Mouse (Mus musculus) liver, embryonic 16.5 days (tissue): ENCODE results near the gene Sppl3. TPM values are rescaled to one million over a fixed set of nuclear protein-coding genes. Genes with fewer than 3 reads are reported as not detected.
"Not testable (repeated sequence)": the region's sequence is repeated elsewhere in the genome, so short reads cannot be mapped to it uniquely, and the experiment has no call there.

Experiments used
- ATAC-seq: fragments of 200-750 bp; cut with Nextera tagmentation; 2 replicates; pipeline ENCODE4 v1.8.0; 2017; ENCODE audit warnings: low read depth, mild to moderate bottlenecking, moderate number of reproducible peaks, moderate library complexity
- H3K27ac ChIP-seq: fragments of 300-500 bp; sonication (generic); 2 replicates; pipeline ENCODE4 v1.5.1; 2014; ENCODE audit warnings: mild to moderate bottlenecking, low read length
- H3K27me3 ChIP-seq: fragments of 300-500 bp; sonication (generic); 2 replicates; pipeline ENCODE4 v1.6.1; 2014; ENCODE audit warnings: low read depth, low read length, mixed read lengths; ENCODE audit not compliant: control insufficient read depth, insufficient read depth
- H3K36me3 ChIP-seq: fragments of 300-500 bp; sonication (generic); 2 replicates; pipeline ENCODE4 v1.6.1; 2014; ENCODE audit warnings: mild to moderate bottlenecking; ENCODE audit not compliant: control insufficient read depth, insufficient read depth
- H3K4me1 ChIP-seq: fragments of 300-500 bp; sonication (generic); 2 replicates; pipeline ENCODE4 v1.6.1; 2014; ENCODE audit warnings: low read depth, low read length, mixed read lengths; ENCODE audit not compliant: control insufficient read depth
- H3K4me2 ChIP-seq: fragments of 300-500 bp; sonication (generic); 2 replicates; pipeline ENCODE4 v1.6.1; 2014; ENCODE audit warnings: low read depth, low read length, mixed read lengths
- H3K4me3 ChIP-seq: fragments of 300-500 bp; sonication (generic); 2 replicates; pipeline ENCODE4 v1.5.1; 2014; ENCODE audit warnings: low read depth, mild to moderate bottlenecking, low read length
- H3K9ac ChIP-seq: fragments of 300-500 bp; sonication (generic); 2 replicates; pipeline ENCODE4 v1.6.1; 2014; ENCODE audit warnings: low read depth, low read length
- H3K9me3 ChIP-seq: fragments of 300-500 bp; sonication (generic); replicated peaks from 2 replicates; pipeline ENCODE4 v1.6.1; 2016; ENCODE audit warnings: low read length; ENCODE audit not compliant: control insufficient read depth
- WGBS: fragments of 180-500 bp; shearing (Covaris S2); extraction: QIAGEN DNeasy Blood & Tissue Kit; methylation state at CpG from one replicate; pipeline ENCODE4 v1.1.7; 2014; ENCODE audit not compliant: insufficient replicate concordance; 5-methylcytosine and 5-hydroxymethylcytosine counted together
- polyA plus RNA-seq: library from polyadenylated mRNA; unstranded; fragments of >200 nt; fragmentation: Nextera tagmentation; extraction: Ambion mirVana; gene quantifications from 2 replicates; pipeline ENCODE4 v1.2.1, GENCODE M21; 2015

Sppl3 gene
- polyA plus RNA-seq, 1 experiment from 2014 or later: 3.2 TPM

DNA sequence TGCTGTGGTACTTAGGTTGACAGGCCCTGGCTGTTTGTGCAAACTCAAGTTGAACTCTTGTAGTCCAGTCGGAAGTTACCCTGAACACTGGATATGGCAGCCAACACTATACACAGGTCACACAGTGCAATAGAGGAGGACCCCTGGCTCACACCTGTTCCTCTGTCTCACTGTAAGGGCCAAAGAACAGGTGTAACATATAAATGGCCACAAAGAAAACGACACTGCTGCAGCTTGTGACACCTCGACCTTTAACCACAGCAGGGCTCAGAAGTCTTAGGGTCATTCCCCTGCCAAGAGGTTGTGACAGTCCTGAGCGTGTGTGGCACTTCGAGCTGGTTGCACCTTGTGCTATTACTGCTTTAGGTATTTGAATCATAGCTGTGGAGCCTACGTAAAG is 89.5 kb downstream of the Sppl3 start:
- Histone ChIP-seq H3K4me1 (no peaks in the 10 kb centered on the region), H3K9ac (no peak overlapping the region), H3K36me3 (peaks cover 35% of the 10 kb centered on the region), H3K4me3 (no peak overlapping the region), H3K27ac (no peak overlapping the region), H3K9me3 (no peaks in the 10 kb centered on the region), H3K27me3 (no peaks in the 10 kb centered on the region), H3K4me2 (no peak overlapping the region)
- 67% methylated on average over 6 of the region's 6 CpGs for WGBS
- ATAC-seq: peak; percentile 39

DNA sequence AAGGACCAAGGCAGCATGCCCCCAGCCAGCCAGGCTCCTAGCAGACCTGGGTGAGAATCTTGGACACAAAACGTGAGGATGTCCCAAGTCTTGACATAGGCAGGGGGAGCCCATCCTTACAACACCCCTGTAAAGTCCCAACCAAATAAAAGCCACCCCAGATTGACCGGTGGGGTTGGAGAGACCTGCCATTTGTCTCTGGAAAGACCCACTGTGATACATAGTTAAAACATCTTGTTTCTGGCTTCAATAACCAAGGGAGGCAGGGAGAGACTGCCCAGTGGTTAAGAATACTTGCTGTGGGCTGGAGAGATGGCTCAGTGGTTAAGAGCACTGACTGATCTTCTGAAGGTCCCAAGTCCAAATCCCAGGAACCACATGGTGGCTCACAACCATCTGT is 91.3 kb downstream of the Sppl3 start:
- no peaks in the 10 kb centered on the region for H3K27me3 ChIP-seq
- no peaks in the 10 kb centered on the region for H3K9me3 ChIP-seq
- H3K4me3 ChIP-seq: no peak overlapping the region
- H3K9ac ChIP-seq: no peak overlapping the region
- peaks cover 20% of the 10 kb centered on the region for H3K36me3 ChIP-seq
- no peak overlapping the region for H3K27ac ChIP-seq
- H3K4me2 ChIP-seq: no peak overlapping the region
- WGBS: 80% methylated on average over 2 of the region's 2 CpGs
- no peaks in the 10 kb centered on the region for H3K4me1 ChIP-seq
- ATAC-seq: no peak

DNA sequence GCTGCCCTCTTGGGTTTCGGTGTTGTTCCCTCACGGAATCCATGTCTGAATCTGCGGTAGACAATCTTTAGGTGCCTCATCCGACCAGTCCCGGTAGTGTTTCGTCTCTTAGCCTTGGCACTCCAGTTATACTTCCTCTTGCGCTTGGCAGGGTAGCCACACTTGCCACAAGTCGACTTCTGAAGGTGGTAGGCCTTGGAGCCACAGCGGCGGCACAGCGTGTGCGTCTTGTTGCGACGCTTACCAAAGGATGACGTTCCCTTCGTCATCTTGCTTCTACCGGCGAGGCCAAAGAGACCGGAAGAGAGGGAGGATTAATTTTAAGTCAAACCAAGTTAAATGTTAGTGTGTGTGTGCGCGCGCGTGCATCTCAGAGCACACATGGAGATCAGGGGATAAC is 92.3 kb downstream of the Sppl3 start:
- not testable (repeated sequence) for H3K9ac ChIP-seq, H3K27ac ChIP-seq, H3K36me3 ChIP-seq, H3K4me2 ChIP-seq, ATAC-seq, H3K4me3 ChIP-seq, H3K27me3 ChIP-seq, H3K9me3 ChIP-seq, H3K4me1 ChIP-seq
- WGBS: 87% methylated on average over 23 of the region's 23 CpGs

DNA sequence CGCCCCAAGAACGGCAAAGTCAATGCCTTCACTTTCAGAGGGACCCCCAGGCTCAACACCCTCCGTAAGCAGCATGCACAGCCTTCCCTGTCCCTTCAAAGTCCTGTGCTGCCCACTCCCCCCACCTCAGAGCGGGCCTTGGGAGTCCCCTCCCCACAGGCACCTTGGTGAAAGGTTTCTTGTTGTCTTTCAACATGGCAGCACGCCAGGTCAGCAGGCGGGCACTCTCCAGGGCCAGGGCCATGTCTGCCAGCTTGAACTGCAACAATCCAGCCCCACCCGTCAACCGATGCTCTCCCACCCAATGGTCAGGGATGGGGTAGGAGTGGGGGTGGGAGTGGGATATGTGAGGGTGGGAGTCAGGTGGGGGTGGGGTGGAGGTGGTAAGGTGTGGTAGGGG is 100.2 kb downstream of the Sppl3 start:
- Histone ChIP-seq H3K4me1 (no peaks in the 10 kb centered on the region), H3K9ac (no peak overlapping the region), H3K4me3 (no peak overlapping the region), H3K9me3 (no peaks in the 10 kb centered on the region), H3K27ac (no peak overlapping the region), H3K36me3 (no peaks in the 10 kb centered on the region; the same call in 1 of the 2 replicates), H3K27me3 (no peaks in the 10 kb centered on the region), H3K4me2 (no peak overlapping the region)
- ATAC-seq: no peak
- WGBS: 81% methylated on average over 8 of the region's 8 CpGs

DNA sequence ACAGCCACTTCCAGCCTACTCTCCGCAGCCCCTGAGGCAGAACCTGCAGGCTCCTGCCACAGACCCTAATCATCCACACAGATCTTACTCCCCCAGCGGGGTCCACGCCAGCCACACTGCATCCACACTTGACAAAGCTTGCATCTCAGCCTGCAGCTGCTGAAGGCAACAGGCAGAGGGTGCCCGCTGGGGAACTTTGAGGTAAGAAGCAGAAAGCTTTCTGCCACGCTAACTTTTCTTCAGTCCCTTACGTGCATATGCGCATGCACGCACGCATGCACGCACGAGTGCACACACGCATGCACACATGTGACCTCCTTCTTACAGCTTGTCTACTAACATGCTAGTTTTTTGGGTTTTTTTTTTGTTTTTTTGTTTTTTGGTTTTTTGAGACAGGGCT is 102.3 kb downstream of the Sppl3 start:
- ATAC-seq: no peak
- H3K9me3 ChIP-seq: no peaks in the 10 kb centered on the region
- no peak overlapping the region for H3K4me3 ChIP-seq
- H3K36me3 ChIP-seq: no peaks in the 10 kb centered on the region
- no peak overlapping the region for H3K9ac ChIP-seq
- peaks cover under 1% of the 10 kb centered on the region; the same call in 1 of the 2 replicates for H3K4me1 ChIP-seq
- no peaks in the 10 kb centered on the region for H3K27me3 ChIP-seq
- H3K27ac ChIP-seq: no peak overlapping the region
- no peak overlapping the region for H3K4me2 ChIP-seq
- WGBS: 83% methylated on average over 12 of the region's 12 CpGs

DNA sequence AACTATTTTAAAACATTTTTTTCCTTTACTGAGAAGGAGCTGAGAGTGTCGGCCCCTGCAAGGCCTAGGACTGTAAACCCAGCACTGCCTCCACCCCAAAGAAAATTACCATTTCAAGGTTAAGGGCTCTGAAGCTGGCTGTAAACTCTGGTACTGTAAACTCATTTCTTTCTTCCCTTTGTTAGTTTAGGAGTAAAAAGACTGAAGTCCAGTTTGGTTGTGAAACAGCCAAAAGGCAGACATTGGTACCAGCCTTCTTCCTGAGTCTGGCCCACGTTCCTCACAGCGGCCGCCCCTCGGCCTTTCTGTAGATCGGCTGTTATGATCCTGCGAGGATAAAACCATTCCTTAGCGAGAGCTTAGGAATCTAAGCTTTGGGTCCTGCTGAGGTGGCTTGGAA is 103.6 kb downstream of the Sppl3 start:
- Histone ChIP-seq H3K36me3 (no peaks in the 10 kb centered on the region), H3K27me3 (no peaks in the 10 kb centered on the region), H3K9me3 (no peaks in the 10 kb centered on the region), H3K9ac (no peak overlapping the region), H3K4me3 (no peak overlapping the region), H3K27ac (no peak overlapping the region), H3K4me1 (peaks cover 13% of the 10 kb centered on the region), H3K4me2 (no peak overlapping the region)
- 78% methylated on average over 8 of the region's 8 CpGs for WGBS
- no peak for ATAC-seq

DNA sequence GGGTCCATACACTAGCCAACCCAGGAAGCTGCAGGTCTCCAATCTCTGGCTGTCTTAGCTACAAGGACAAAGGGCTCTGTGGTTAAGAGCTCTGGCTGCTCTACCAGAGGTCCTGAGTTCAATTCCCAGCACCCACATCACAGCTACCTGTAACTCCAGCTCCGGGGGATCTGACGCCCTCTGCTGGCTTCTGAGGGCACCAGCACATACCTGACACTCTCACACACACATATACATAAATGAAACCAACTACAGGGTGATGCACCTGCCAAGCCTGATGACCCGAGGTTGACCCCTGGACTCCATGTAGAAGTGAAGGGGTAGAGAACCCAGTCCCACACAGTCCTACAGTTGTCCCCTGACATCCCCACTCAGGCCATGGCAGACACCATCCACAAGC is 105.5 kb downstream of the Sppl3 start:
- H3K4me2 ChIP-seq: no peak overlapping the region
- no peaks in the 10 kb centered on the region for H3K9me3 ChIP-seq
- no peaks in the 10 kb centered on the region for H3K36me3 ChIP-seq
- no peak overlapping the region for H3K9ac ChIP-seq
- H3K27ac ChIP-seq: no peak overlapping the region
- no peak overlapping the region for H3K4me3 ChIP-seq
- peaks cover 15% of the 10 kb centered on the region for H3K4me1 ChIP-seq
- WGBS: 60% methylated on average over 3 of the region's 3 CpGs
- no peak for ATAC-seq
- no peaks in the 10 kb centered on the region for H3K27me3 ChIP-seq

DNA sequence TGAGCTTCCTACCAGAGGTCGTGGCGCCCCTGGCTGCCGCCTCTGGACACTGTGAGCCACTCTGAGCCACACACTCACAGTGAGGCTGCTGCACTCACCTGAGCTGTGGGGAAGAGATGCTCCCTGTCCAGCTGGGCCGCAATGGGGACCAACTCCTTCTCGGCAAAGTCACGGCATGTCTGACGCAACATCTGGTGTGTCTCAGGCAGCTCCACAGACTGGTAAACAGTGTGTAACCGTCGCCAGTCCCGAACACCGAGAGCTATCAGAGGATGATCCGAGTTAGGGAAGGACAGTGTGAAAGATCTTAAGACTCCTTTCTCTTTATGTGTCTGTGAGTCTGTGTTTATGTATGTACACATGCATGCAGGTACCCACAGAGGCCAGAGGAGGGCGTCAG is 106.5 kb downstream of the Sppl3 start:
- Histone ChIP-seq H3K9me3 (no peaks in the 10 kb centered on the region), H3K4me1 (peaks cover 15% of the 10 kb centered on the region), H3K4me2 (no peak overlapping the region), H3K27ac (no peak overlapping the region), H3K4me3 (no peak overlapping the region), H3K36me3 (no peaks in the 10 kb centered on the region), H3K27me3 (no peaks in the 10 kb centered on the region), H3K9ac (no peak overlapping the region)
- no peak for ATAC-seq
- WGBS: 82% methylated on average over 13 of the region's 13 CpGs

DNA sequence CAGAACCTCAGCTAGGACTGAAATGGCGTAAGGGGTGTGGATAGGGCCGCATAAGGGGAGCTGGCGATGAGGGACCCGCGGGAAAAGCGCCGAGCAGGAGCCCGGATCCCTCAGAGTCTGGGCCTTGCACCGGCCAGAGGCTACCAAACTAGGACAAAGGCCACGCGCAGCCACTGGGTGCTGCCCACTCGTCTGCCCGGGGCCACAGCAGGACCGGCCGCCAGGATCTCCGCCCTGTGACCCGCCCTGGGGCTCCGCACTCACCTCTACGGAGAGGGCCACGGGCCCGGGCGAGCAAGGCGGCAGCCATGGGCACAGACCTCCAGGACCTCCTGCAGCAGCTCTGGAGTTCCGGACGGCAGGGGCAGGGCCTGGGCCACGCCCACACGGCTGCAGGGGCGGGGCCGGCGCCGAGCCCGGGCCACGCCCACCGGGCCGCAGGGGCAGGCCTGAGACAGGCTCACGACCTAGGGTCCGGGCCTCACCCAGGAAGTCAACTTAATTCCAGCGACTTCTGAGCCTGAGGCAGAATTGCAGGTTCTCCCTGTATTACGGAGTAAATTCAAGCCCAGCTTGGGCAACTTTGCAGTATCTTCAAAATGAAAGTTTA is 108.1 kb downstream of the Sppl3 start, which contains the start of gene Acads:
Gene Acads (minus strand): TSS at position 386 of the 610 bp plus-strand sequence.
- H3K27ac ChIP-seq: peak within 1 kb of the TSS; percentile 60
- no peaks in the 10 kb centered on the region for H3K27me3 ChIP-seq
- ATAC-seq: peak; percentile 91
- H3K9me3 ChIP-seq: no peaks in the 10 kb centered on the region
- H3K36me3 ChIP-seq: no peaks in the 10 kb centered on the region
- H3K4me1 ChIP-seq: peaks cover 15% of the 10 kb centered on the region
- WGBS: under 1% methylated on average over 39 of the region's 39 CpGs
- H3K9ac ChIP-seq: peak within 1 kb of the TSS; percentile 78
- H3K4me3 ChIP-seq: peak within 1 kb of the TSS; percentile 81
- peak within 1 kb of the TSS; percentile 85 for H3K4me2 ChIP-seq
